Mouse (Mus musculus) hindbrain, embryonic 15.5 days (tissue): Measurements from ENCODE around the gene Zfand3. TPM values are rescaled to one million over a fixed set of nuclear protein-coding genes. Genes with fewer than 3 reads are reported as not detected.
A peak's percentile ranks its signal among the peaks of the same experiment; 100 is the strongest.

Experiments
- ATAC-seq: fragments of 200-750 bp; cut with Nextera tagmentation; 2 replicates; pipeline ENCODE4 v1.8.0; 2017; ENCODE audit warnings: low read depth, moderate number of reproducible peaks, moderate TSS enrichment; ENCODE audit not compliant: low FRiP score
- H3K27ac ChIP-seq: fragments of 300-500 bp; sonication (generic); replicated peaks from 2 replicates; pipeline ENCODE4 v1.5.1; 2015; ENCODE audit warnings: mild to moderate bottlenecking, inconsistent platforms
- H3K27me3 ChIP-seq: fragments of 300-500 bp; sonication (generic); 2 replicates; pipeline ENCODE4 v1.6.1; 2015; ENCODE audit warnings: control low read depth, inconsistent platforms
- H3K36me3 ChIP-seq: fragments of 300-500 bp; sonication (generic); 2 replicates; pipeline ENCODE4 v1.6.1; 2015; ENCODE audit warnings: control low read depth, inconsistent platforms
- H3K4me1 ChIP-seq: fragments of 300-500 bp; sonication (generic); replicated peaks from 2 replicates; pipeline ENCODE4 v1.6.1; 2015; ENCODE audit warnings: control low read depth, inconsistent platforms
- H3K4me2 ChIP-seq: fragments of 300-500 bp; sonication (generic); 2 replicates; pipeline ENCODE4 v1.6.1; 2015; ENCODE audit warnings: moderate library complexity, mild to moderate bottlenecking, inconsistent platforms
- H3K4me3 ChIP-seq: fragments of 300-500 bp; sonication (generic); 2 replicates; pipeline ENCODE4 v1.5.1; 2015; ENCODE audit warnings: mild to moderate bottlenecking, inconsistent platforms
- H3K9ac ChIP-seq: fragments of 300-500 bp; sonication (generic); 2 replicates; pipeline ENCODE4 v1.6.1; 2015; ENCODE audit warnings: inconsistent platforms
- H3K9me3 ChIP-seq: fragments of 300-500 bp; sonication (generic); 2 replicates; pipeline ENCODE4 v1.6.1; 2016; ENCODE audit warnings: control low read depth, inconsistent platforms
- WGBS: fragments of 180-500 bp; shearing (Covaris S2); methylation state at CpG from one replicate; pipeline ENCODE4 v1.1.7; 2015; 5-methylcytosine and 5-hydroxymethylcytosine counted together
- polyA plus RNA-seq: library from polyadenylated mRNA; unstranded; fragments of >200 nt; fragmentation: Nextera tagmentation; extraction: Ambion mirVana; gene quantifications from 2 replicates; pipeline ENCODE4 v1.2.1, GENCODE M21; 2015

Gene Zfand3
- polyA plus RNA-seq, 1 experiment from 2014 or later, result 59.8 TPM

- Histone ChIP-seq H3K27ac (no peak overlapping the region), H3K4me2 (no peak overlapping the region), H3K4me1 (peaks cover 45% of the 10 kb centered on the region), H3K27me3 (no peaks in the 10 kb centered on the region), H3K9ac (no peak overlapping the region), H3K36me3 (no peaks in the 10 kb centered on the region), H3K4me3 (no peak overlapping the region), H3K9me3 (no peaks in the 10 kb centered on the region)
- ATAC-seq, result no peak
- WGBS, result 79% methylated on average over 7 of the region's 7 CpGs
Observed at GRCm38 (mm10) chr17:30112555-30113305, 108.2 kb downstream of the Zfand3 start.

- H3K9me3 ChIP-seq, result no peaks in the 10 kb centered on the region
- H3K27ac ChIP-seq, result no peak overlapping the region
- no peak overlapping the region for H3K9ac ChIP-seq
- H3K27me3 ChIP-seq, result no peaks in the 10 kb centered on the region
- H3K4me1 ChIP-seq, result peaks cover 38% of the 10 kb centered on the region
- WGBS, result 74% methylated on average over 3 of the region's 3 CpGs
- ATAC-seq, result no peak
- no peaks in the 10 kb centered on the region for H3K36me3 ChIP-seq
- no peak overlapping the region for H3K4me2 ChIP-seq
- H3K4me3 ChIP-seq, result no peak overlapping the region
Observed at GRCm38 (mm10) chr17:30114761-30115160, 110.2 kb downstream of the Zfand3 start.

GRCm38 (mm10) chr17:30116226-30116625 is 111.7 kb downstream of the Zfand3 start:
- no peak overlapping the region for H3K4me2 ChIP-seq
- no peaks in the 10 kb centered on the region for H3K36me3 ChIP-seq
- no peaks in the 10 kb centered on the region for H3K27me3 ChIP-seq
- H3K27ac ChIP-seq, result no peak overlapping the region
- no peak overlapping the region for H3K4me3 ChIP-seq
- peaks cover 24% of the 10 kb centered on the region for H3K4me1 ChIP-seq
- WGBS, result 70% methylated on average over 5 of the region's 5 CpGs
- ATAC-seq, result peak; percentile 75; the same call in 1 of the 2 replicates
- H3K9me3 ChIP-seq, result no peaks in the 10 kb centered on the region
- H3K9ac ChIP-seq, result no peak overlapping the region

- no peak for ATAC-seq
- Histone ChIP-seq H3K4me2 (no peak overlapping the region), H3K9me3 (no peaks in the 10 kb centered on the region), H3K9ac (no peak overlapping the region), H3K27ac (peak overlapping the region; percentile 42; the same call in 1 of the 2 replicates), H3K4me3 (no peak overlapping the region), H3K4me1 (peaks cover 12% of the 10 kb centered on the region), H3K36me3 (no peaks in the 10 kb centered on the region), H3K27me3 (no peaks in the 10 kb centered on the region)
- WGBS, result 74% methylated on average over 5 of the region's 5 CpGs
Observed at GRCm38 (mm10) chr17:30118036-30118435, 113.5 kb downstream of the Zfand3 start.

- Histone ChIP-seq H3K27ac (no peak overlapping the region), H3K4me1 (peaks cover 3% of the 10 kb centered on the region; the same call in 1 of the 2 replicates), H3K27me3 (no peaks in the 10 kb centered on the region), H3K9ac (no peak overlapping the region), H3K36me3 (no peaks in the 10 kb centered on the region), H3K4me3 (no peak overlapping the region), H3K4me2 (no peak overlapping the region), H3K9me3 (no peaks in the 10 kb centered on the region)
- ATAC-seq, result no peak
- WGBS, result 90% methylated on average over 3 of the region's 3 CpGs
Observed at GRCm38 (mm10) chr17:30122278-30122677, 117.7 kb downstream of the Zfand3 start.

DNA sequence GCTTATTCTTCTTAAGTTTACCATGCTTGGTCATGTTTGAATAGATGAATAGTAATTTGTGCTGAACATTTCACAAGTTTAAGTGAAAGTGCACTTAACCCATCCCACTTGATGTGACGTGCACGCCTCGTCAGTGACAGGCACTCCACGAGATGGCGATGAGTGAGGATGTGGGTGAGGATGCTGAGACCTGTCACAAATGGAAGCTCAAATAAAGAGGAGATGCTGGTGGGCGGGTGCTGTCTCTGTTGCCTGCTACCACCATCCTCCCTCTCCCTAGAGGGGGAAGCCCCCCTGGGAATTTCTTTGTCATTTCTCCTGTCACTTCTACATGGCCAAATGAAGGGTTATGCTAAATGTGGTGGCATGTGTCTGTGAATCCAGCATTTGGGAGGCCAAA is 123.9 kb downstream of the Zfand3 start:
- no peak overlapping the region for H3K4me3 ChIP-seq
- H3K27me3 ChIP-seq, result no peaks in the 10 kb centered on the region
- ATAC-seq, result no peak
- H3K36me3 ChIP-seq, result no peaks in the 10 kb centered on the region
- H3K27ac ChIP-seq, result no peak overlapping the region
- WGBS, result 72% methylated on average over 6 of the region's 6 CpGs
- no peak overlapping the region for H3K9ac ChIP-seq
- H3K4me1 ChIP-seq, result peaks cover 23% of the 10 kb centered on the region
- H3K4me2 ChIP-seq, result no peak overlapping the region
- H3K9me3 ChIP-seq, result no peaks in the 10 kb centered on the region

DNA sequence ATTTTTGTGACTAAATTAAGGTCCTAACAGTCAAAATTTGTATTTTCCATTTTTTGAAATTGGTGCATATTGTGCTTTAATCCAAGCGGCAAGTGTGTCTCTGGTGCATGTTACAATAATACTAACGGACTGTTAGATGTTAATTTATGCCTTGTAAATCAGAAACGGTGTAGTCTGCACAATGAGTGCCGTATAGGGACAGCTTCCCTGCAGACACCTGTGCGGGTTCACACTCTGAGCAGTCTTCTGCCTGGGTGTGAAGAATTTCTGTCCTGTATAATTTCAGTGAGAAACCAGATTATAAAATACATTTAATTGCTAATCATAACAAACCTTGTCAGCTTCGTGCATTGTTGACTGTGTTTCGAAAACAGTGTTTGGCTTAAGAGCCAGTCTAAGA is 124.7 kb downstream of the Zfand3 start:
- no peak overlapping the region for H3K4me2 ChIP-seq
- no peaks in the 10 kb centered on the region for H3K9me3 ChIP-seq
- no peak for ATAC-seq
- no peak overlapping the region for H3K9ac ChIP-seq
- 63% methylated on average over 7 of the region's 7 CpGs for WGBS
- H3K27me3 ChIP-seq, result no peaks in the 10 kb centered on the region
- peaks cover 23% of the 10 kb centered on the region for H3K4me1 ChIP-seq
- H3K36me3 ChIP-seq, result no peaks in the 10 kb centered on the region
- no peak overlapping the region for H3K27ac ChIP-seq
- no peak overlapping the region for H3K4me3 ChIP-seq

GRCm38 (mm10) chr17:30130326-30130725 is 125.8 kb downstream of the Zfand3 start:
- Histone ChIP-seq H3K9me3 (no peaks in the 10 kb centered on the region), H3K4me1 (peaks cover 32% of the 10 kb centered on the region), H3K27ac (no peak overlapping the region), H3K4me2 (no peak overlapping the region), H3K27me3 (no peaks in the 10 kb centered on the region), H3K4me3 (no peak overlapping the region), H3K36me3 (peaks cover under 1% of the 10 kb centered on the region; the same call in 1 of the 2 replicates), H3K9ac (no peak overlapping the region)
- ATAC-seq, result no peak
- 78% methylated on average over 4 of the region's 4 CpGs for WGBS

GRCm38 (mm10) chr17:30133641-30134040 is 129.1 kb downstream of the Zfand3 start:
- Histone ChIP-seq H3K4me3 (no peak overlapping the region), H3K36me3 (peaks cover 4% of the 10 kb centered on the region; the same call in 1 of the 2 replicates), H3K4me1 (peaks cover 35% of the 10 kb centered on the region), H3K9me3 (no peaks in the 10 kb centered on the region), H3K4me2 (no peak overlapping the region), H3K27me3 (no peaks in the 10 kb centered on the region), H3K9ac (no peak overlapping the region), H3K27ac (no peak overlapping the region; the same call in 1 of the 2 replicates)
- WGBS, result 82% methylated on average over 12 of the region's 12 CpGs
- no peak for ATAC-seq

DNA sequence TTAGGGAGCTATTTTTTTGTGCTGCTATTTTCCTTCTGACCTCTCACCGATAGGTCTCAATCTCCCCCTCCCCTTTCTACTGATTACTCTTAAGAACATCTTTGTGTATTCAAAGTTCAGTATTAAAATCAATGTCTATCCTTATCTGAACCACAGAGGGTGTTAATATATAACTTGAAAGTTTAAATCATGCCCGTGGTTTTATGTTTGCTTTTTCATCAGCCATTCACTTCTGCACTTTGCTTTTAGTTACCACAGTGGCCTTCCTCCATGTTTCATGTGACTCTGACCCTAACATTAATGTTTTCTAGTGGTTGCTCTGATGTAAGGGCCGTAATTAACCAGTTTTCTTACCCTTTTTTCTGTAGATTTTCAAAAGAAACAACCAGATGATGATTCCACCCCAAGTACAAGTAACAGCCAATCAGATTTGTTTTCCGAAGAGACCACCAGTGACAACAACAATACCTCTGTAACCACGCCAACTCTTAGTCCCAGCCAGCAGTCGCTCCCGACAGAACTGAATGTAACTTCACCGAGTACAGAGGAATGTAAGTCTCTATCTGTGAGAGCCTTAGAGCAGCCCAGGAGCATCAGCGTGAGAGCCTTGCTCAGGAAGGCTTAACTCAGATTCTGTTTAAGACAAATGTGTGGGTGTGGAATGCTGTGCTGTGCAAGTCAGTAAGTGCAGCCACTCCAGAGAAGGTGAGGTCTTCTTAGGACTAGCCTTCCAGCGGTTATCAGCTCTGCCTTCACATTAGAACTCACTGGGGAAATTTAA is 130.6 kb downstream of the Zfand3 start:
- peaks cover 4% of the 10 kb centered on the region; the same call in 1 of the 2 replicates for H3K36me3 ChIP-seq
- H3K4me2 ChIP-seq, result no peak overlapping the region
- H3K27ac ChIP-seq, result no peak overlapping the region
- 61% methylated on average over 10 of the region's 10 CpGs for WGBS
- H3K9me3 ChIP-seq, result no peaks in the 10 kb centered on the region
- no peaks in the 10 kb centered on the region for H3K27me3 ChIP-seq
- no peak overlapping the region for H3K4me3 ChIP-seq
- H3K9ac ChIP-seq, result no peak overlapping the region
- peaks cover 31% of the 10 kb centered on the region for H3K4me1 ChIP-seq
- no peak for ATAC-seq

- Histone ChIP-seq H3K27ac (no peak overlapping the region), H3K27me3 (no peaks in the 10 kb centered on the region), H3K4me3 (no peak overlapping the region), H3K9ac (no peak overlapping the region), H3K4me1 (peaks cover 24% of the 10 kb centered on the region), H3K36me3 (peaks cover 4% of the 10 kb centered on the region; the same call in 1 of the 2 replicates), H3K9me3 (no peaks in the 10 kb centered on the region), H3K4me2 (no peak overlapping the region)
- ATAC-seq, result no peak
- WGBS, result 91% methylated on average over 6 of the region's 6 CpGs
Observed at GRCm38 (mm10) chr17:30135890-30136289, 131.4 kb downstream of the Zfand3 start.

DNA sequence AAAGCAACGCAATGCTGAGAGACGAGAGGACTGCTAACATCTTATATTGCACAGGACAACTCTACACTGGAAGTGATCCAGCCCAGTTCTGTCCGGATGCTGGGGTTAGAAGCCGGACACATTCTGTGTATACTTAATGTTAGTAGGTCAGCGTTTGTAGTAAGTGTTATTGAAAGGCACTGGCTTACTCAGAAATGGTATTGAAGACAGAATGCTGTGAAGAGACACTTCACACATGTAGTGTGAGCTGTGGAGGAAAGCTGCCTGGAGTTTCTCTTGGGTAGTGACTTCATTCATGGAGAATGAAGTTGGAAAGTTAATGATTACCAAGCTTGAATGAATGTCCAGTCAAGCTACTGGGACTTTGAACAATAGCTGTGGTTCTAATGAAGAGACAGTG is 132.2 kb downstream of the Zfand3 start:
- 81% methylated on average over 5 of the region's 5 CpGs for WGBS
- ATAC-seq, result no peak
- H3K27ac ChIP-seq, result no peak overlapping the region
- peaks cover 4% of the 10 kb centered on the region; the same call in 1 of the 2 replicates for H3K36me3 ChIP-seq
- H3K4me2 ChIP-seq, result no peak overlapping the region
- H3K4me3 ChIP-seq, result no peak overlapping the region
- H3K27me3 ChIP-seq, result no peaks in the 10 kb centered on the region
- H3K9me3 ChIP-seq, result no peaks in the 10 kb centered on the region
- H3K4me1 ChIP-seq, result peaks cover 22% of the 10 kb centered on the region
- H3K9ac ChIP-seq, result no peak overlapping the region
